Mouse (Mus musculus): ENCODE results near the gene Rasgrf2.

The Rasgrf2 gene

GRCm38 (mm10) chr13:91955175-91955574 lies 176.3 kb downstream of the Rasgrf2 start:
- in situ Hi-C loops (cut with MseI, MboI) = no loop called here

DNA sequence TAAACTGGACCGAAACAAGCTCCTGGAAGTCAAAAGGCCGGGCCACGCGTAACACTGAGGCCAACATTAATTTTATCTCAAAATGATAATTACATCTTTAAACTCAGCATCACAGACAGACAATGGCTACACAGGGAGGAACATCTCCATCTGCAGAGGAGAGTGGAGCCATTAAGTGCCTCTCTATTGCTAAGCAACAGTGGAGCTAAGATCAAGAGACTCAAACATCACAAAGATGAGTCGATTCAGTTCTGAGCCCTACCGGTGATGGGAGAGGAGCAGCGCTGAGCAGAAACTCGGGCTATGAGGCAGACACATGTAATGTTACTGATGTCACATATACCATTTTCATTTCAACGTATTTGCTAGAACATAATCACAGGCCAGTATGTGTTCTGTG lies 191.3 kb downstream of the Rasgrf2 start:
- in situ Hi-C loops (cut with MseI, MboI) = no loop called here

- in situ Hi-C loops (cut with MseI, MboI) = no loop called here
Measured at GRCm38 (mm10) chr13:91938826-91939225, 192.6 kb downstream of the Rasgrf2 start.

DNA sequence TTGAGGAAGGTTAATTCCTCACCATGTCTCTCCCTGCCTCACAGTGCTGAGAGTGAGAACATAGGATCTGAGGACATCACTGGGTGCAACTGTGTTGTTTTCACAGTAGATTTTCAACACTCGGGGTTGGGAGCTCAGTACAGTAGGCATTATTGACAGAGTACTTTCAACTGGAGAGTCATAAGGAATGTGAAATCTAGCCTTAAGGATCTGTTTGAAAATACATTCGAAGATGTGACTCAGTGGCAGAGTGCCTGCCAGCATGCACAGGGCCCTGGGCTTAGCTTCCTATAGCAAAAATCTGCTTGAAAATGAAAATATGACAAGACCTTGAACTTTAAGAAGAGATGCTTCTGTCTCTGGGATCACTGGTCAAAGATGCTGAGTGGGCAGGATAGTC lies 194.2 kb downstream of the Rasgrf2 start:
- in situ Hi-C loops (cut with MseI, MboI) = no loop called here

DNA sequence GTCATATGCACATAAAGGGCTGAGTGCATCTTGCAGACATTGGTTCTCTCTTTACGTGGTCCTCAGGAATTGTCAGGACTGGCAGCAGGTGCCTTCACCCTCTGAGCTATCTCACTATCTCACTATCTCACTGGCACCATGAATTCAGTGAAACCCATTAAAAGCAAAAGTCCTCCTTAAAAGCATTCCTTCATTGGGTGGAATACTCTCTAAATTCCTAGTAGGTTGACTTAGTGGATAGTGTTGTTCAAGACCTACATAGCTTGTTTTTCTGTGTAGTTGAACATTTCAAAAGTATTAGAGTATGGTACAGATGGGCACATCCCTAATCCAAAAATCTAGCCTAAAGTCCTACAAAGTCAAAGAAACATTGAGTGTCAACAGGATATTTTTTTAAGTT lies 199.3 kb downstream of the Rasgrf2 start:
- in situ Hi-C loops (cut with MseI, MboI) = no loop called here

DNA sequence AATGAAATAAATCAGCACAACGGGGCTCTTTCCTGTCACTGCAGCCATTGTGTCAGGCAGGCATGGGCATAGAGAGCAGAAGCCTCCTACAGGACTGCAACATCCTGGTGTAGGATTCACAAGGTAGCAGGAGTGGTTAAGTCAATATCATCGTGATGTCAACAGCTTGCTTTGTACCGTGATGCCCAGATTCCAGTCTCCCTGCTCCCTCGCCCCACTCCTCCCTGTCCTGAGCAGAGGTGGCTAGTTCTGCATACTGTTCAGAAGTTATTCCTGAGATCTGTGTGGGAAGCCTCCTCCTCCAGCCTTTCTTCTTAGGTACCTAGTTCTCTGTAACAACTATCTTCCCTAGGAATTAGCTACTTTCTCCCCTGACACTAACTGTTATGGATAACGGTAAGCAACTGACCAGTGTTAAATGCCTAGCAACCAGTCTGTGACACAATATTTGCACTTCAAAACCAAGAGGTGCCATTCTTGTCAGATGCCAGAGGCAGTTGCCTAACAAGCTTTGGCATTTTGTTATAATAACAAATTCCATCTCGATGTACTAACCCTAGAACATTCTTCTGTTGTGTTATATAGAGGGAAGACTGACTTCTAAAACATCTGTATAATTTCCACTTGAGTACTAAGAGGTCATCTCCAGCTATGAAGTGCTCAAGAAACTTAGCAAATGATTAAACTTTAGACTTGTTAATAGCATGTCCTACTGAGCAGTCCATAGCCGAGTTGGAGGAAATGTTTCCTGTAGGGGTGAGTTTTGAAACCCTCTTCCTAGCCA lies 201.3 kb downstream of the Rasgrf2 start:
- in situ Hi-C loops (cut with MseI, MboI) = no loop called here

DNA sequence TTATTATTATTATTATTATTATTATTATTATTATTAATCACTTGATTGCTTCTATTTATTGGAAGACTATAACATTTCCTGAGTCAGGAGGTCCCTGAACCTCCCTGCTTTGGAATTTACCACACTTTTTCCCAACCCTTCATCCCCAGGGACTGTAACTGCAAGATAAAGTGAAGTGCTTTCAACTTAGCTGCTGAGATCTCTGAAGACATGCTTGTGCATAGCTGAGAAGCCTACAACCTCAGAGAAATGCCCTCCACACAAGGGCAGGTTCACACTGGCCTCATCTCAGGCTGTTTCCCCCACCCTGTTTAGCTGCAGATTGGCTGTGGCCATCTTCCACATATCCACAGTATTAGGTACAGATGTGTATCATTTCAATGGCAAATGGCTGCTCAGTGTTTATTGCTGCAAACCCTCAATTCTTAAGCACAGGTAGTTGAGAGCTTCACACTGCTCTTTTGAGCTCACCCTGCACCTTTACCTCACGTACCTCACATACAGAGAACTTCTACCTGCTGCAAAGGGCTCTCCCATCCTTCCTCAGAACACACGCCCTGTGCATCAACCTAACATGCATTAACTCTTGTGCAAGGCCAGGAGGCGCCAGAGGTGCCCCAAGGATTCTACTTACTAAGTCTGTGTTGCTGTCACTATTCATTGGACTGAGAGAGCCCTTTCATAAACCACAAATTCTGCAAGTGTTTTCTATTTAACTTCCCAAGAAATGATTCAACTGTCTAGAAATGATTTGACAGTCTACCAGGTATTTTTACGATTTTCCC lies 202.7 kb downstream of the Rasgrf2 start:
- in situ Hi-C loops (cut with MseI, MboI) = no loop called here

DNA sequence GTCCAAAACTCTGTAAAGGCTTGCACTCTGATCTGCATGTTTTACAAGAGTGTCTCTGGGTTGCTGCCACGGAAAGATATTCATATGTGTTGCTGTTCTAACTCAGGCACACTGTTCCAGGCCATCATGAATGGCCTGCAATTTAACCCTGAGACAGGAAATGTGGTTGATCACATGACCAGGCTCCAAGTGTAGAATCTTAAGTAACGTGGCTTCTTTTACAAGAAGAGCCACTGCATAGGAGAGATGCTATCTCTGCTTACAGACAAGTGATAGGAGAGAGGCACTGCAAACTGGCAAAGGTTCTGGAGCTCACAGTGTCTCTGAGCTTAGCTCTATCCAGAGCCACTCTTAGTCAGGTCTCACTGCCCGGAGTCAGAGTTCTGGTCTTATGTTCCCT lies 210.4 kb downstream of the Rasgrf2 start:
- in situ Hi-C loops (cut with MseI, MboI) = loop anchor here in 1 of 2 experiments (25.0 kb wide), 1 partner anchor 566 kb away; the partner anchor contains the start of gene Fam151b

- in situ Hi-C loops (cut with MseI, MboI) = loop anchor here in 1 of 2 experiments (25.0 kb wide), 1 partner anchor 569 kb away; the partner anchor contains the start of gene Fam151b
Measured at GRCm38 (mm10) chr13:91918764-91919163, 212.7 kb downstream of the Rasgrf2 start.

DNA sequence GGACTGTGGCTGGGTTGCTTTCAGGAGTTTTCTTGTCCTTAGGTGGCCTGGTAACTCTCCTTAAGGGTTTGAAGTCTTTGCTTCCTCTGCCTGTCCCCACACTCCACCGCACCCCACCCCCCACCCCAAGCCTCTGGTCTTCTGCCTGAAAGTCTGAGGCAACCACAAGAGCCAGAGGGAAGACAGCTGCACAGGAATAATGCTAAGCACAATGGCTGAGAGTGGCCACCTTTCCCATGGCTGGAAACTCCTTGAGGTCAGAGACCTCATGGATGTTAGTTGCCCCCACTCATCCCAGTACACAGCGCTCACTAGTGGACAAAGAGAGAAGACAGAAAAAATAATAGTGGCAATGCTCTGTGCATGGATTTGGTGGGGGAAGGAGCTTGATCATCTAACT lies 213.6 kb downstream of the Rasgrf2 start:
- in situ Hi-C loops (cut with MseI, MboI) = loop anchor here in 1 of 2 experiments (25.0 kb wide), 1 partner anchor 569 kb away; the partner anchor contains the start of gene Fam151b

DNA sequence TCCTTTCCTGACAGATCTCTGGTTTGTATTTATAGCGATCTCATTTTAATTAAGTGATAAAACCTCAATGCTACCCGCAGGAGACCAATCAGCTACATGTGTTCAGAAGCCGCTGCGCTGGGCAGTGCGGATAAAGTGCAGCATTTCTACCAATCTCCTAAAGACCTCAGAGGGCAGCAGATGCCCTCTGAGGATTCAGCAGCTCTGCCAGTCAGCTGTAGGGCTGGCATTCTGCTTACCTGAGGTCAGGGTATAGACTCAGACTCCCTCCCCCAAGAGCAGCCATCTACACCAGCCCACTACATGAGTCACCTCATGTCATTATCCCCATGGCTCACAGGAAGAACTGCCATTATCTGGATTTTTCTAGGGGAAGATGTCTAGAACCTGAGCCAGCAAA lies 215.1 kb downstream of the Rasgrf2 start:
- in situ Hi-C loops (cut with MseI, MboI) = loop anchor here in 1 of 2 experiments (25.0 kb wide), 1 partner anchor 571 kb away; the partner anchor contains the start of gene Fam151b

- in situ Hi-C loops (cut with MseI, MboI) = loop anchor here in 1 of 2 experiments (25.0 kb wide), 1 partner anchor 572 kb away; the partner anchor contains the start of gene Fam151b
Measured at GRCm38 (mm10) chr13:91915582-91916239, 215.7 kb downstream of the Rasgrf2 start.

- in situ Hi-C loops (cut with MseI, MboI) = loop anchor here in 1 of 2 experiments (25.0 kb wide), 1 partner anchor 572 kb away; the partner anchor contains the start of gene Fam151b
Measured at GRCm38 (mm10) chr13:91915192-91915581, 216.3 kb downstream of the Rasgrf2 start.

DNA sequence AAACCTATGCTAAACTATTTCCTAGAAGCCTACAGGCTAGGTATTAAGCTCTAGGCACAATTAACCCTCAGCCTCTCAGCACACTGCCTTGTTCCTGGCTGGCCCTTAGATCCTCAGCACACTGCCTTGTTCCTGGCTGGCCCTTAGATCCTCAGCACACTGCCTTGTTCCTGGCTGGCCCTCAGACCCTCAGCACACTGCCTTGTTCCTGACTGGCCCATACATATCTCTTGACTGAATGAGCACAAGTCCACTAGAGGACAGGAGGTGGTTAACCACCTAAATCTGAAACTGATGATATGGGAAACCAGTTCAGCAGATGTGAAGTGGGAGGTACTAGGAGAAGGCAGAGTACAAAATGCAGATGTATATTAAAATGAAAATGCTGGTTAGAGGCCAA lies 219.8 kb downstream of the Rasgrf2 start:
- in situ Hi-C loops (cut with MseI, MboI) = loop anchor here in 1 of 2 experiments (25.0 kb wide), 1 partner anchor 576 kb away; the partner anchor contains the start of gene Fam151b

GRCm38 (mm10) chr13:91911211-91911610 lies 220.2 kb downstream of the Rasgrf2 start:
- in situ Hi-C loops (cut with MseI, MboI) = loop anchor here in 1 of 2 experiments (25.0 kb wide), 1 partner anchor 576 kb away; the partner anchor contains the start of gene Fam151b

GRCm38 (mm10) chr13:91908202-91908980 lies 223.1 kb downstream of the Rasgrf2 start:
- in situ Hi-C loops (cut with MseI, MboI) = loop anchor here (10.0 to 25.0 kb wide), 3 partner anchors 426 to 579 kb away; partner anchors contain the start of gene Fam151b (in 2 of the 2)

- in situ Hi-C loops (cut with MseI, MboI) = loop anchor here (10.0 to 25.0 kb wide), 3 partner anchors 428 to 581 kb away; partner anchors contain the start of gene Fam151b (in 2 of the 2)
Measured at GRCm38 (mm10) chr13:91906338-91906737, 225.1 kb downstream of the Rasgrf2 start.

GRCm38 (mm10) chr13:91896476-91896875 lies 235.0 kb downstream of the Rasgrf2 start:
- in situ Hi-C loops (cut with MseI, MboI) = no loop called here

DNA sequence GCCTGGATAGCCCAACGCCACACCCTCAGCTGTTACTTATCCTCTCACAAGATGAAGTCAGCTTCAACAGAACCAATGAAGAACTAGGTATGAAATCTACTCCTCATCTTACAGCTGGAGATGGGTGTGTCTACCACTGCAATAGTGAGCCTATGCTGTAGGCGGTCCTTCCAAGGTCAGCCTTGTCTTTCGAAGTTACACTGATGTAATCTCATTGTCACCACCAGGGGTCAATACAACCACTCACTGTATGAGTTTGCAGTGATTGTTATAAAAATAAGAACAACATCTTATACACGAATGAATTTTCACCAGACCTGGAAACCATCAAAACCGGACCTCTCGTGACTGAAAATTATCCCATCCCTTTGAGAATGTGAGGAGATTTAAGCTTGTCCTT lies 238.3 kb downstream of the Rasgrf2 start:
- in situ Hi-C loops (cut with MseI, MboI) = no loop called here

DNA sequence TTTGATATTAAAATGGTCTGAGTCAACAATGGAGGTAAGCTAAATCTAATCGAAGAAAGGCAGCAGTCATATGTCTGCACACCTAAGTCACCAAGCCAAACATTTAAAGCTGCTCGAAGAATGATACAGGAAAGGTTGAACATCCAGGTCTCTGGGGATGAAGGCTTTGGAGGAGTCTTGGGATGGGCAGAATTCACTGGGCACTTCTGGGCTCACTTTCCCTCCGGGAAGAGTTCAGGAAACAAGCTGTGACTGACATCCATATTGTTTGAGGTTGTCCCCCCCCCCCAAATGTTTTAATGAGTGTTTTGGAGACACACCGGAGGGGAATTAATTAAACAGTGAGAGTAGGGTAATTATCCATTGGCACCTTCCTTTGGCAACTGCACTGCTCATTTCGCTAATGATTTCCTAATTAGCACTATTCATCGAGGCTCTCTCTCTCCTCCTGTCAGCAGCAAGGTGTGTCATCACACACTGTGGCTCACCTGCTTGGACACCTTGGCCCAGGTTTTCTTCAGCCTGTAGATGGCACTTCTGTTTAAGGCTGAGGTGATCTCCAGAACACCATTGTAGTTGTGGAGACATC lies 241.3 kb downstream of the Rasgrf2 start:
- in situ Hi-C loops (cut with MseI, MboI) = no loop called here
